Mouse (Mus musculus) bone marrow, adult 2 months (tissue): Measurements from ENCODE around the gene Npsr1.

Experiments
- CTCF ChIP-seq: fragments of 200-500 bp; IDR thresholded peaks from 2 replicates; pipeline ENCODE4 v1.5.1; 2011; ENCODE audit warnings: low read length, control low read depth; ENCODE audit not compliant: control insufficient read depth, insufficient read depth
- POLR2A ChIP-seq: fragments of 200-500 bp; IDR thresholded peaks from 2 replicates; pipeline ENCODE4 v1.6.1; 2011; ENCODE audit warnings: low read depth, mild to moderate bottlenecking, control low read depth, low read length, borderline replicate concordance; ENCODE audit not compliant: control insufficient read depth

DNA sequence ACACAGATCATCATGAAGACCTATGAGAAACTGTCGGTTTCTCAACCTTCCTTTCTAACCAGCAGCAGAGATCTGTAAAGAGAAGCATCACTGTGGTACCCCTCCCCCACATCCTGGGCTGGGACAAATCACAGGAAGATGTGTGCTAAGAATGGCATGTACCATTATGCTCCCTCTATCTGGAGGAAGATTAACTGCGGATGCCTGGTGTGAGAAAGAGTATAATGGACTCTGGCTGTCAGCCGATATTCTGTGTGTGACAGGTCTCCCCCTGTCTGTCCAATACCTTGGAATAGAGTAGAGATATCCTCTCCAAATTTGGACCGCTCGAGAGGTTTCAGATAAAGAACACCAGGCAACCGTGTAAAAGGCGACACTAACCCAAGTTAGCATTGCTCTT is 83.1 kb downstream of the Npsr1 start:
- TF ChIP-seq CTCF (no peak), POLR2A (no peak)
